Mouse (Mus musculus) lung, adult 2 months (tissue): Measurements from ENCODE around the gene Prdm16. TPM values are rescaled to one million over a fixed set of nuclear protein-coding genes. Genes with fewer than 3 reads are reported as not detected.
A peak's percentile ranks its signal among the peaks of the same experiment; 100 is the strongest.

Source experiments
- DNase-seq: peaks from one replicate; pipeline ENCODE4 v3.0.0; 2022
- H3K4me1 ChIP-seq: fragments of 200-500 bp; 2 replicates; pipeline ENCODE4 v1.6.1; 2011; ENCODE audit warnings: low read length; ENCODE audit not compliant: control insufficient read depth, insufficient read depth
- H3K4me3 ChIP-seq: fragments of 200-500 bp; replicated peaks from 2 replicates; pipeline ENCODE3; 2011; ENCODE audit warnings: low read depth, mild to moderate bottlenecking, control low read depth, low read length; ENCODE audit errors: extremely low read depth
- CTCF ChIP-seq: fragments of 200-500 bp; IDR thresholded peaks from 2 replicates; pipeline ENCODE4 v1.5.1; 2011; ENCODE audit warnings: mild to moderate bottlenecking, low read length, control low read depth; ENCODE audit not compliant: insufficient read depth
- POLR2A ChIP-seq: fragments of 200-500 bp; IDR thresholded peaks from 2 replicates; pipeline ENCODE4 v1.6.1; 2011; ENCODE audit warnings: low read depth, mild to moderate bottlenecking, control low read depth, low read length, borderline replicate concordance; ENCODE audit errors: extremely low read depth
- WGBS: fragments of 180-500 bp; shearing (Covaris S2); methylation state at CpG from one replicate; pipeline ENCODE4 v1.1.7; 2018; 5-methylcytosine and 5-hydroxymethylcytosine counted together
- polyA plus RNA-seq: library from polyadenylated mRNA; depleted of rRNA; stranded (reverse); fragments of >200 nt; gene quantifications from 2 replicates; pipeline ENCODE4 v1.2.3, GENCODE M21; 2012

Gene Prdm16
- polyA plus RNA-seq, 1 experiment, result 18.3 TPM

DNA sequence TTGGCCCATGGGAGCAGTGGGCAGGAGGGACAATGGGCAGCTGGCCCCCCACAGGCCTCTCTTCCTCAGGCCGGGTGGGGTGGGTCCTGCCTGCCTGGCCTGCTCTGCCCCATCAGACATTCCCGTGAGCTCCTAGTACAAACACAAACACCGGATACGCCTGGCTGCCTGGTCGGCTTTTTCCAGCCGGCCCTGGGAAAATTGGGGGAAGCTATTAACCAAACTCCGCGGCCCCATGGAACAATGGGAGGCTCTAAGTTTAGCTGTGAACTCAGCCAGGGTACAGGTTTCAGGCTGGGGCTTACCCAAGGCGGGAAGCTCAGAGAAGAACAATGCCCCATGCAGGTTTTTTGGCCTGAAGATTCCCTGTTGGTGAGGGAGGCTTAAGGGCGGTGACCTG, 300.0 kb downstream of the Prdm16 start:
- peak; percentile 35 for DNase-seq
- Histone ChIP-seq H3K4me1 (peaks cover 12% of the 10 kb centered on the region), H3K4me3 (no peak overlapping the region)
- WGBS, result 34% methylated on average over 10 of the region's 10 CpGs
- TF ChIP-seq CTCF, result no peak
- no peak for TF ChIP-seq POLR2A

DNA sequence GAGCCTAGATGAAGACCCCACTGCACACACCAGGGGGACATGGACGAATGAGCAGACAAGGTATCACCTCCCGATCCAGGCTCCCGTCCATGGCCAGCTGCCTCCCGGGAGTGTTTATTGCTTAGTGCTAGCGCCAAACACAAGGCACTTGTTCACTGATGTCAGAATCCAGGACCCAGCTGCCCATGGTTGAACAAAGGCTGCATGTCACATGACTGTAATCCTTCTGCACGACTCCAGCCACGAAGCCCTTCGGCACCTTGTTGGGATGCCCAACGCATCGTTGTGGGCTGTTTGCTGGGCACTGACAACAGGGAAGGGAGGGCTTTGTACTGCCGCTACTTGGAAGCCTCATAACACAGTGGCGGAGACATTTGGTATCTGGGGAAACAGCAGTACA, 300.9 kb downstream of the Prdm16 start, which contains the start of gene B230104I21Rik:
B230104I21Rik (plus strand) TSS at position 367 of the 400 bp plus-strand sequence.
- peak within 1 kb of the TSS; percentile 20 for H3K4me3 ChIP-seq
- peaks cover 12% of the 10 kb centered on the region for H3K4me1 ChIP-seq
- TF ChIP-seq POLR2A (no peak), CTCF (no peak)
- WGBS, result 72% methylated on average over 12 of the region's 12 CpGs
- DNase-seq, result no peak

DNA sequence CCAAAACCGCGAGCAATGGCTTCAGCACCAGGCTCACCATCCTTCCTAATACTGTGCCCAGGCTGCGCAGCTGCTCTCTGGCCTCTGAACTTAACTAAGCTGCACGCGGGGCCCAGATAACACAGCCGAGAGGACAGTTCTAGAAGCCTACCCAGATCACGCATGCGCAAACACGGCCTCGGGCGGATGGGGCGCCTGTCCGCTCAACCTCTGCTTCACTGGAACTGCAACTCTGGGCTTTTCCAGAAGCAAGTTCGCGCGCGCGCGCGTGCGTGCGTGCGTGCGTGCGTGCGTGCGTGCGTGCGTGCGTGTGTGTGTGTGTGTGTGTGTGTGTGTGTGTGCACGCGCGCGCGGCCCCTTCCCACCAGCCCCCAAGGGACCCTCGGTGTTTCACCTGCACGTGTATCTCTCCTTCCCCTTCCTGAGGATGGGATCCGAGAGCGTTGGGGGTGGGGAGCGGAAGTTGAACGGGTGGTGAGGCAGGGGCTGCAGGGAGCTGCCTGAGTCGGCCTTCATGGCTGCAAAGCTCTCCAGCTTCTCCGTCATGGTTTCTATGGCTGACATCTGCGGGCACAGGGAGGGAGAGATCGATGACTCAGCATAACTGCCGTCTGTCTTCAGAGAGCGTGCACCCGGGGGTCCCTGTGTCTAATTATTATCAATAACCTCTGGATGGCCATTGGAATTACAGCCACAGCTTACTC, 301.8 kb downstream of the Prdm16 start:
- 66% methylated on average over 48 of the region's 48 CpGs for WGBS
- DNase-seq, result no peak
- peak; percentile 13; the same call in 1 of the 2 replicates for TF ChIP-seq POLR2A
- TF ChIP-seq CTCF, result no peak
- Histone ChIP-seq H3K4me3 (peak overlapping the region; percentile 43), H3K4me1 (peaks cover 12% of the 10 kb centered on the region)

DNA sequence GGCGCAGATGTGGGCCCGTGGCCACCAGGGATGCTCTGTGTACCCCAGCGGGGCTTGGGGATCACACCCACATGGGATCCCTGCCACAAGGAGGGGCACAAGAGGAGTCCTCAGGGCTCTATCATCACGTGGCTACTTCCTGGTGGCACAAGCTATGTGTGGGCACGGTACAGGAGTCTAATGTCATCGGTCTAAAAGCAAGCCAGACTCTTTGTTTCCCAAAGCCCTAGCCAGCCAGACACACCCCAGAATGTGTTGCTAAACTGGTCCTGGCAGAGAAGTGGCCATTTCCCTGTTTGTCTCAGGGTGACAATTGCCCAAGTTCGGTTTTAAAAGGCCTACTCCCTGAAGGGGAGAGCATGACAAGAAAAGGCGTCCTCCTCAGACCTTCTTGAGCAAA, 303.4 kb downstream of the Prdm16 start:
- TF ChIP-seq CTCF (no peak), POLR2A (no peak)
- Histone ChIP-seq H3K4me3 (no peak overlapping the region), H3K4me1 (peaks cover 12% of the 10 kb centered on the region)
- 37% methylated on average over 8 of the region's 8 CpGs for WGBS
- peak; percentile 36 for DNase-seq

DNA sequence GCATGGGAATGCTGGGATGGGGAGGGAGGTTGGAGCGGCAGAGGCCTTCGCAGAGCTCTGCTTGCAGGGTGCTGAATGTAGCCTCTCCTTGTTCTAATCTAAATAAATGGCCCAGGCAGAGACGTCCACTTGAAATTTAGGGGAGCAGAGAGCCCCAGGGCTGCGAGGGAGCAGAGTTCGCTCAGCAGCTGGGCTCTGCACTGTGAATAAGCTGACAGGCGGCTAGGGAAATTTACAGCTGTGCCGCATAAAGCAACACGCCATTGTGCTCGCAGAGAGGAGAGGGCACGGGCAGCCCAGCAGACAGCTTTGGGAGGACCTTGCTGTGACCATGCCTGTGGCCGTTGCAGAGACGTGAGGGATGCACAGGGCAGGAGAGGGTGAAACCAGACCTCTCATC, 305.4 kb downstream of the Prdm16 start:
- Histone ChIP-seq H3K4me1 (peaks cover 7% of the 10 kb centered on the region), H3K4me3 (no peak overlapping the region)
- TF ChIP-seq POLR2A (no peak), CTCF (no peak)
- WGBS, result 64% methylated on average over 12 of the region's 12 CpGs
- no peak for DNase-seq

DNA sequence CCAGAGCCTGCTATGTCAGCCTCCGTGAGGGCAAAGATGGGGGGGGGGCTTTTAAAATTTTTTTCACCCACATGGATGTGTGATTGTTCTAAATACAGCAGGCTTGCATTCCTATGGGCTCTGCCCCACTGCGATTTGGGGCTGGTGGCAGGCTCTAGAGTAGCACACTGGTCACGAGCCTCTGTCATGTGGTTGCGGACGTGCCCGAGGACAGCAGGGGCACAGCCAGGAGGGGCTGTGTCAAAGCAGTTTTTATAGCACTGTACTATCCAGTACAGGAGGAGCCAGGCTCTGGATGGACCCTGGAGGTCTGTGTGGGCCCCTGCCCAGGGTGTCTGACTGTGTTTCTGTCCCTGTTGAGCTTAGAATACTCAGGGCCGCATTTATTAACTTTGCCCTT, 306.7 kb downstream of the Prdm16 start:
- H3K4me3 ChIP-seq, result no peak overlapping the region
- TF ChIP-seq CTCF, result no peak
- TF ChIP-seq POLR2A, result no peak
- no peaks in the 10 kb centered on the region; the same call in 1 of the 2 replicates for H3K4me1 ChIP-seq
- no peak for DNase-seq
- 93% methylated on average over 7 of the region's 7 CpGs for WGBS

DNA sequence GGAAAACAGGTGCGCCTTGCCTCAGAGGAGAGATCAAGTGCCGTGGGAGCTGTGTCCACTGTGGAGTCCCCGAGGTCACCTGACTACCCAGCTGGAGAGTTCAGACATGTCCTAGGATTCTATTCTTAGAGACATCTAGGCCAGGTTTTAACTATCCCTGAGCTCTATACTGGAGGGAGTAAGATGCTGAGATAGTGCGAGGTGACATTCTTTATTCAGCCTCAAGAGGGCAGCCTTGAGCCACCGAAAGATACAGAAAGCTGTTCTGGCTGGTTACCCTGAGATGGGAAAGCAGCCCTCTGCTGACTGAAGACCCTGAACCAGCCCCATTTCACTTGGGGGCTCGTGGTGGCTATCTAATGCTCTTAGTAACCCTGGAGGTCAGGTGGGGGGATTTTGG, 307.8 kb downstream of the Prdm16 start:
- peak; percentile 68 for DNase-seq
- 14% methylated on average over 6 of the region's 6 CpGs for WGBS
- TF ChIP-seq CTCF, result peak; percentile 65
- TF ChIP-seq POLR2A, result no peak
- Histone ChIP-seq H3K4me1 (no peaks in the 10 kb centered on the region; the same call in 1 of the 2 replicates), H3K4me3 (no peak overlapping the region)

DNA sequence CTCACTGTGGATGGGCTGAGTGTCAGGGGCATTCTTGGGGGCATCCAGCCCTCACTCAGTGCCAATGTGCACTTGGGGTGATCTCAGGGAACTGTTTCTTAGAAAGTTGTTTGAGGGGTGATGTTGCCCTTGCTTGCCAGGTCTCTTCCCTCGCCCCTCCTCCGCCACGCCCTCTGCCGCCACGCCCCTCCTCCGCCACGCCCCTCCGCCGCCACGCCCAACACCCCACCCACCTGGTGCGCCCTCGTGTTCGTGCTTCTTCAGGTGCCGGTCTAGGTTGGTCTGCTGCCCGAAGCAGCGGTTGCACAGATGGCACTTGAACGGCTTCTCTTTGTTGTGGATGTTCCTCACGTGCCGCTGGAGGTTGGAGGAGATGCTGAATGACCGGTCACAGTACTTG, 308.2 kb downstream of the Prdm16 start:
- no peak for DNase-seq
- no peak for TF ChIP-seq POLR2A
- no peak for TF ChIP-seq CTCF
- H3K4me1 ChIP-seq, result no peaks in the 10 kb centered on the region
- WGBS, result 17% methylated on average over 17 of the region's 20 CpGs
- no peak overlapping the region for H3K4me3 ChIP-seq

DNA sequence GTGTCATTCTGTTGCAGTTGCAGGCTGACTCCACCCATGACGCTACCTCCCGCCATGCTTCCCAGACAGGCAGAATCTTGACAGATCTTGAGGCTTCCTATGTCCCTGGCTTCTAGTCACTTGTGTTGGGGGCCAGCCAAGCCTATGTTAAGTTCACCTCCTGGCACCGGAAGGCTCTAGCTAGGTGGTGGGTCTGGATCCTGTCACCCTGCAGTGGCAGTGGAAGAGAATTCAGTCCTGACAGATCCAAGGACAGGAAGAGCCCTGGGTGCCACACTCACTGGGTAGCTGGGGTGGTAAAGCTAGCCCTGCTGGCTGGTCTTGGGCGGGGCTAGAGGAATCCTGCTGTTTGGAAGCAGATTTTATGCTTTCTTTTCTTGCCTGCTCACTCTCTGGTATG, 311.3 kb downstream of the Prdm16 start:
- WGBS, result 73% methylated on average over 4 of the region's 4 CpGs
- TF ChIP-seq CTCF, result no peak
- TF ChIP-seq POLR2A, result no peak
- DNase-seq, result no peak

DNA sequence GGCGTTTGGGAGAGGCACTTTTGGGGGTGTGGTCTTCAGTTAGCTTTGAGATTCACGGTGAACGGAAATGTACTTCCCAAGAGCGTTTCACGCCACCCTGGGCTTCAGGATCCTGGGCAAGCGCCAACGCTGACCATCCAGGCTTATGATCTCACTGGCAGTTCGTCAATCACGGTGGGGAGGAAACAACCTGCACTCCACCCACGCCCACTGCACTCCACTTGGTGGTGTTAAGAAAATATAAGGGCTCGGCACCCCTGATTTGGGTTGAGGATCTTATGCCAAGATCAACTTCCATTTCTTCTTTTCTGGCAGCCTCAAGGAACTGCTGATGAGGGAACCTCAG, 323.1 kb downstream of the Prdm16 start:
- Histone ChIP-seq H3K4me1 (no peaks in the 10 kb centered on the region), H3K4me3 (no peak overlapping the region)
- DNase-seq, result no peak
- 54% methylated on average over 11 of the region's 11 CpGs for WGBS
- TF ChIP-seq CTCF (no peak), POLR2A (no peak)

More for the DNA sequence above, 311.3 kb downstream of the Prdm16 start:
- Histone ChIP-seq H3K4me1 (no peaks in the 10 kb centered on the region), H3K4me3 (no peak overlapping the region)
